Mouse (Mus musculus): ENCODE results near the gene Pigq.

Pigq gene

GRCm38 (mm10) chr17:25958771-25959494, 14.2 kb upstream of the Pigq start:
- no peak for DNase-seq (ENCODE audit: low spot score)

DNA sequence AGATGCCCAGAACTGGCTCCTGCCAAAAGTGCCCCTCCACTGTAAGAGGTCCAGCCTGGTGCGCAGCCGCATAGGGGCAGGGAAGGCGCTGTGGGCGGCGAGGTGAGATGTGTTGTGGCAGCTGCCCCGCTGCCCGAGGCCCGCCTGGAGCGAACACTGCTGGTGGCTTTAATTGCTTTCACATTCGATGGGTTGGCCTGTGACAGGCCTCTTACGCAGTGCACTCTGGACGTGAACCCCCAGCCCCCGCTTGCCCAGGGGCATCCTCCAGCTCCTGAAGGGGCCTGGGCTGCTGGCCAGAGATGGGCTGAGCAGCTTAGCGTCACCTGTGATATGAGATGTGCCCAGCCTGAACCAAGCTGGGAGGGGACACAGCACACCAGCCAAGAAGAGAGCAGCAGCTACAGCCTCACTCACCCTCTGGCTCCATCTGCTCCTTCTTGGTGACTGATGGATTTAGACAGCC, 12.9 kb upstream of the Pigq start:
- no peak for DNase-seq (ENCODE audit: low spot score)

- DNase-seq (ENCODE audit: low spot score) = no peak
Measured at GRCm38 (mm10) chr17:25956631-25957030, 11.9 kb upstream of the Pigq start.

DNA sequence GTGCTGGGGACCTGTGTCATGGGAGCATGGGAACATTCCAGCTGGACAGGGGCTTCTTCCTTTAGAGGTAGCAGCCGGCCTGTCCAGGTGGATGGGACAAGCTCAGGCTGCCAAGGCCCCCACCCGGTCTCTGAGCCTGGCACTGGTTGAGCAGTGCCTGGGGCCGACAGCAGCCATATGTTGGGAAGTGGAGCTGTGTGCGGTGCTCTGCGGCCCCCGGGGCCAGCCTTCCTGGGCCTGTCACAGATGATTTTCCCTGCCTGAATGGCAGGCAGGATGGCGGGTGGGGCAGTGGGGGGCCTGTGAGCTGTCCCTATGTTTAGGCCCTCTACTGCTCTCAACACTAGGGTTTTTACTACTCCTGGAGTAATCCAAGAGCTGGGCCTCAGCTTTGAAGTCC, 11.5 kb upstream of the Pigq start:
- DNase-seq (ENCODE audit: low spot score) = no peak

DNA sequence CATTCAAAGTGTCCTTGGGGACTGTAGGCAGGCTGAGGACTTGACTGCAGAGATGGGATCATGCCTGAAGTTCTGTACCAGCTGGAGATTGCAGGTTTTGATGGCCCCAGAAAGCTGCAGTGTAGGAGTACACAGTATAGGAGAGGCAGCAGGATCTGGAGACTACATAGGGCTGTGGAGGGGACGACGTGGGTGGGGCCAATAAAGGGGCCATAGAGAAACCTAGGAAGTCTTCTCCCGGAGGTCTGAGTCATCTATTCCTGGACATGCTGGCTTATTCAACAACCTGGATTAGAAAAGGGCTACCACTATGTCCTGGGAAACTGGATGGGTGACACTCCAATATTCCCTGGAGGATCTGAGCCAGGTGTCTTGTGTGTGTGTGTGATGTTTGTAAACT, 11.0 kb upstream of the Pigq start:
- no peak for DNase-seq (ENCODE audit: low spot score)

DNA sequence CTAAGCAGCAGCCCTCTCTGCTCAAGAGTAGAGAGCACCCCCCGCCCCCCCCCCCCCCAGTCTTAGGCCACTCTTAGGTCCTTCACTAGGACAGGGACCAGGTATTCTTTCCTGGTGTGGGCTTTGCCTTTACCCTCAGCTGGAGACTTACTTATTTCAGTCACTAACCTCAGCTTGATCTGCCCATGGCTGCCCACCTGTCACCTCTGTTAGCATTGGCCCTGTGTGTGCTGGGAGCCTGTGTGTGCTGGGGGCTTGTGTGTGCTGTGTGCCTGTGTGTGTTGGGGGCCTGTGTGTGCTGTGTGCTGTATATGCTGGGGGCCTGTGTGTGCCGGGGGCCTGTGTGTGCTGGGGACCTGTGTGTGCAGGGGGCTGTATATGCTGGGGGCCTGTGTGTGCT, 9.9 kb upstream of the Pigq start:
- DNase-seq (ENCODE audit: low spot score) = no peak

GRCm38 (mm10) chr17:25953161-25953560, 8.4 kb upstream of the Pigq start:
- DNase-seq (ENCODE audit: low spot score) = no peak

GRCm38 (mm10) chr17:25951803-25952623, 7.3 kb upstream of the Pigq start, which contains the start of gene A930017K11Rik:
Gene A930017K11Rik (minus strand): TSS chr17:25952565.
- no peak for DNase-seq (ENCODE audit: low spot score)

DNA sequence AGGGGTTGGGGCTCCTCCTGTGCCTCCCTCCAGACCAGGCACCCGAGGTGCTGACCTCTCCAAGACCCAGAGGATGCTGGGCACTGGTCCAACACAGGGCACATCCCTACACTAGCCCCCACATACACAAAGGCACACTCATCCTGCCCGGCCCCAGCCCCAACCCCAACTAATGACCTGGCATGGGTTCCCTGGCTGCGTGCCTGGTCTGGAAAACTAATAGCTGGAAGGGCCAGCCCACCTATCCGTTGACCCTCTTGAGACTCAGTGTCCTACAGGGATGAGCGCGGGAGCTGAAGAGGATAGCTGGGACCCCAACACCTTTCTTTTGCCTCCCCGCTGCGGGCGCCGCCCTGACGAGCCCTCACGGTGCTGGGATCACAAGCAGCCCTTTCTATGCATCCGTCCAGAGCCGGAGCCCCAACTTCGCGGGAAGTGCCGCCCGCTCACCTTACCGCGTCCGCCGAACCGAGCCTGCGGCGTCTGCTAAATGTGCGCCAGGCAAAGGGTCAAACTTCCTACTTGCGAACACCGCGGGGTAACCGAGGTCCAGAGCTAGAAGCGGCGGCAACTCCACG, 6.6 kb upstream of the Pigq start:
- DNase-seq (ENCODE audit: low spot score) = peak; percentile 34

- no peak for DNase-seq (ENCODE audit: low spot score)
Measured at GRCm38 (mm10) chr17:25950706-25951105, 6.0 kb upstream of the Pigq start.

DNA sequence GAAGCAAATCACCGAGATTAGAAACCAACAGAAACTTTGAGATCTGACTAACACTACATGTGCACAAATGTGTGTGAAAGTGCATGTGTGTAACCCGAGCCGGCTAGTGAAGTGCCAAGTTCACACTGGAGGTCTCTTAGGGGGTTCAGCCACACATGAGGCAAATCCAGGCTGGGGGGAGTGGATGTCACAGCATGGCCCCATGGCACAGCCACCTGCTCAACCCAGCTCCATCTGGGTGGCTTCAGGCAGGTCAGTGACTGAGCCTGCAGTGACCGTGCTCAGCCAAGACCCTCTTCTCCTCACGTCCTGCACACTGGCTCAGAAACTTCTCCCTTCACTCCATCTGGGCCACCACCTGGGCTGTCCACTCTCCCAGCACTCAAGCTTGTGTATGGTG, 5.2 kb upstream of the Pigq start:
- no peak for DNase-seq (ENCODE audit: low spot score)

DNA sequence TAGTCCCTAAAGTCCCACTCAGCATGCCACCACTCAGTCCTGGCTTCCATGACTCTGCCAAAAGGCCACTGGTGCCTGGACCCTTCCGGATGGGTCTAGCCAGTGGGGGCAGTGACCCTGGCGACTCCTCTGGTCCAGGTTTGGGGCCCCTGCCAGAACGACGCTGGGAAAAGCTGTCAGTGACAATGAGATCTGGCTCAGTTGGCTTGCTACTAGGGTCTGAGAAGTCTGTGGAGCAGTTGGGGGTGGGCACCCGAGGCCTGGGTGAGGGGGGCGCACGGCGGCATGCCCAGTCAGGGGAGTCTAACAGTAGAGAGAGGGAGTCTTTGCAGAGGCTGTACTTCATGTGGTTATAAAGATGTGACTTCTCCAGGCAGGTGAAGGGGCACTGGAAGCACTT, 3.3 kb upstream of the Pigq start:
- DNase-seq (ENCODE audit: low spot score) = no peak

GRCm38 (mm10) chr17:25947576-25947975, 2.8 kb upstream of the Pigq start:
- no peak for DNase-seq (ENCODE audit: low spot score)

DNA sequence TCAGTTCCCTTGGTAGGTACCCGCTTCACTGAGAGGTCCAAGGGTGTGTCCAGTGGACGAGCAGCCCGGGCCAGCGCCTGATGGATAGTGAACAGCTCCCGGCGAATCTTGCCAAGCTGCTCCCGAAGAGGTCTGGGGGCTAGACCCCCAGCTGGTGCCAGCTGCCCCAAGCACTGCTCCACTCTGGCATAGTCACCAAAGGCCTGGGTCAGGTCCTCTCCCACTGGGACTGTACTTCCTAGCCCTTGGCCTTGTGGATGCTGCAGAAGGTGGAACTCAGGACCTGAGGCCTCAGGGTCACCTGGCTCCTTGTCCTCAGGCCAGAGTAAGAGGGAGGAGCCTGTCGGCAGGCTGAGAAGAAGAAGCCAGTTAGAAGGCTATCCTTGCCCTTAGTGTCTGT, 2.2 kb upstream of the Pigq start:
- no peak for DNase-seq (ENCODE audit: low spot score)

DNA sequence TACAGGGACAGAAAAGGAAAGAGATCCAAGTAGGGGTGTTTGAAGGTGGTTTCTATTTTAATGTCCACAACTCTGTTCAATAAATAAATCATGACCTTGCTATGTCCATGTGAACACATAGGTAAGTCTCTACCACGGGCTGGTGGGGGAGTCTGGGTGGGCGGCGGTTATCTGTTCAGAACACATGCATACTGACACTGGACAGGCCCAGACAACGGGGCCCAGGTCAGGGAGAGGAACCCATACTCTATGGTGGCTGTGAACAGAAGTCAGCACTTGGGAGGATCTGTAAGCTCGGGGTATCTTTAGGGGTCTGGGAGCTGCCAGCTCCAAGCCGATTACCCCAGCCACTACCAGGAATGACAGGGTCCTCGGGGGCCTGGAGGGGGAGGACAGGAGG, 1.6 kb upstream of the Pigq start:
- no peak for DNase-seq (ENCODE audit: low spot score)

DNA sequence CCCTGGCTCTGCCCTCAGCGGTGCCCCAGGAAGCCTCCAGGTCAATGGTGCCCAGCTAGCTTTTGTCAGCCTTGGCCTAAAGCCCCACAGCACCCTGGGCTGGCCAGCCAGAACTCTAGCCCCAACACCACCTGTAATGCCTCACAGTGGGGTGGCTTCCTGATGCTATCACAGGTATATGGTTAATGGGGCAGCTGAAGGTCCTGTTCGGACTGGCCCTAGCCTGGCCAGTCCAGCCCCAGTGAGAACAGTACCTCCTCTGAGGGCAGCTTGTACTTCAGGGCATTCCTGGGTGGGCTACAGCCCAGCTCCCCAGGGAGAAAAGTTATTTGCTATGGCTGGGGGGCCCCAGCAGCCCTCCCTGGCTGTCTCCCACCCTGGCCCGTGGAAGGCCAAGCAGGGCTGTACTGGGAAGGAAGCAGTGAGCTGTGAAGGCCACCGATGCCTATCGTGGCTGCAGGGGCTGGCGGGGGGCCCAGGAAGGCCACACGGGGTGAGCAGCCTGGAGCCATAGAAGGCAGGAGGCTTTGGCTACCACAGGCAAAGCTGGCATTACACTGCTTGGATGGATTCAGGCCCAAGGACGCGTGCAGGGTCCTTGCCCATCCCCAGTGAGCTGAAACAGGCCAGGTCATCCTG, 900 bp upstream of the Pigq start:
- no peak for DNase-seq (ENCODE audit: low spot score)

DNA sequence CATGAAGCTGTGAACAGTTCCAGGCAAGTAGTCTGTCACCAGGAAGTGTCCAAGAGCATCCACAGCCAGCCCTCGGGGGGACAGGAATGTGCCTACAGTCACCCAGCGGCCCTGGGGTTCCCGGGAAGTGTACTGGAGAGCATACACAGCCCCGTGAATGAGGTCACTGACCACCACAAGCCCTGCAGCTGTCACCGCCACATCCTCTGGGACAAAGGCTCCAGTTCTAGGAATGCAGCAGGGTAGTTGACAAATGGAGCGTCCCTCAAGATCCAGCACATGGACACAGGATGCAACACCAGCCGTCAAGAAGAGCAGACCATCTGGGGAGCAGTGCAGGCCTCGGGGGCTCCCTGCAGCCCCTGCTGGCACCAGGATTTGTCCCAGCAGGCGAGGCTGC, 967 bp downstream of the Pigq start:
- DNase-seq (ENCODE audit: low spot score) = no peak

DNA sequence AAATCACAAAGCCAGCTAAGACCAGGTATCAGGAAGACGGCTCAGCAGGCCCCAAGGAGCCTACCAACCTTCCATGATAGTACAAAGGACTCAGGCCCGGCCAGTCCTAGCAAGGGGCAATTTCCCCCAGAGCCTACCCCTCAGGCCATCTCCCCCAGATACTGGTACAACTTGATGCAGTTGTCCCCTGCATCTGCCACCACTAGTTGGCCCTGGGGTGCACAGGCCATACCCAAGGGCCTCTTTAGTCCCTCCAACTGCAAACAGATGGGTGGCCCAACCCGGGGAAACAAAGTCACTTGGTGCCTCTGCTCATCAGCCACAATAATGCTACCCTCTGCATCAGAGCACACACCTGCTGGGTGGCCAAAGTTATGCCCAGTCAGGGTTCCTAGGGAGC, 1.5 kb downstream of the Pigq start:
- no peak for DNase-seq (ENCODE audit: low spot score)

GRCm38 (mm10) chr17:25942597-25943151, 2.1 kb downstream of the Pigq start:
- DNase-seq (ENCODE audit: low spot score) = no peak

GRCm38 (mm10) chr17:25941511-25942241, 3.1 kb downstream of the Pigq start:
- DNase-seq (ENCODE audit: low spot score) = peak; percentile 82

DNA sequence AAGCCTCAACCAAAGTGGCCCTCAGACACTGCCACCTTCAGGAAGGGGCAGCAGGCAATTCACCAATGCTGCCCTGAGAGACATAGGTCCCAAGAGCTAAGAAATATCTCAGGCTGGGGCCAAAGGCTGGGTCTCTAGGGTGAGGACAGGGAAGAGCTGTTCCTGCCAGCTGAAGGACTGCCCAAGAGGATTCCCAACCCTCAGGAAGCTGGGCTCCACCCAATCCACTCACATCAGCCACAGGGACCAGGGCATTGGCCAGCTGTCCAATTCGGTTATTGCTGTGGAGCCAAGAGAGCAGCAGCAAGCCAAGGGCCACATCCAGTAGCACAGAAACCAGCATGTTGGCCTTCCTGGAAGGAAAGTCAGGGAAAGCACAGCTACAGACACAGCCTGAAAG, 10.2 kb downstream of the Pigq start:
- no peak for DNase-seq (ENCODE audit: low spot score)

GRCm38 (mm10) chr17:25925348-25925747, 19.4 kb downstream of the Pigq start:
- no peak for DNase-seq (ENCODE audit: low spot score)
